Mouse (Mus musculus): ENCODE data around the gene Ndufa6. TPM values are rescaled to one million over a fixed set of nuclear protein-coding genes. Genes with fewer than 3 reads are reported as not detected.

Gene Ndufa6
- total RNA-seq, 2 experiments from 2014 or later = 577 to 610 TPM

Small RNAs within 50 kb of the gene (microRNA-seq; reads per million reads assigned to microRNA genes)
- 0 reads per million in 2 experiments for gene Mir7684

Other genes with a start within 250 kb of the Ndufa6 start
- 1 to 10 TPM; 4.8 to 5.8 TPM for gene Ccdc134, start 226.4 kb downstream of the Ndufa6 start, total RNA-seq (2021)
- gene Srebf2, start 207.1 kb downstream of the Ndufa6 start, total RNA-seq (2021) = 10 to 100 TPM; 18.7 to 22.6 TPM
- under 1 TPM; 0.14 to 0.34 TPM for gene Shisa8, start 141.5 kb downstream of the Ndufa6 start, total RNA-seq (2021)
- gene Tnfrsf13c, start 130.0 kb downstream of the Ndufa6 start, total RNA-seq (2021) = under 1 TPM; 0.24 TPM
- 1 to 10 TPM; 1.9 to 3.2 TPM for gene Cenpm, start 109.6 kb downstream of the Ndufa6 start, total RNA-seq (2021)
- gene 1500009C09Rik, start 101.9 kb downstream of the Ndufa6 start, total RNA-seq (2021) = not detected
- under 1 TPM; 0.17 to 0.24 TPM for gene Sept3, start 79.4 kb downstream of the Ndufa6 start, total RNA-seq (2021)
- gene Wbp2nl, start 55.4 kb downstream of the Ndufa6 start, total RNA-seq (2021) = not detected
- 10 to 100 TPM; 28.9 to 33.4 TPM for gene Naga, start 15.4 kb downstream of the Ndufa6 start, total RNA-seq (2021)
- 1 to 10 TPM; 2.0 to 2.3 TPM for gene Pheta2, start 15.4 kb downstream of the Ndufa6 start, total RNA-seq (2021)
- gene Smdt1, start 15.4 kb downstream of the Ndufa6 start, total RNA-seq (2021) = 100 to 1,000 TPM; 197 to 205 TPM
- 10 to 100 TPM; 21.9 to 25.7 TPM for gene Cyp2d22, start 25.9 kb upstream of the Ndufa6 start, total RNA-seq (2021)
- not detected for gene Cyp2d11, start 39.7 kb upstream of the Ndufa6 start, total RNA-seq (2021)
- under 1 TPM in 1 of 2 experiments, not detected in 1; 0.43 TPM for gene Cyp2d10, start 52.9 kb upstream of the Ndufa6 start, total RNA-seq (2021)
- not detected for gene Cyp2d9, start 79.1 kb upstream of the Ndufa6 start, total RNA-seq (2021)
- gene Cyp2d12, start 200.8 kb upstream of the Ndufa6 start, total RNA-seq (2021) = not detected

Data from heart, postnatal 14 days (tissue).